Mouse (Mus musculus) ES-Bruce4 (cell line): ENCODE data around the gene Apon. TPM values are rescaled to one million over a fixed set of nuclear protein-coding genes. Genes with fewer than 3 reads are reported as not detected.
"Not testable (repeated sequence)": the region's sequence is repeated elsewhere in the genome, so short reads cannot be mapped to it uniquely, and the experiment has no call there.

Experiments
- H3K27ac ChIP-seq: 2 replicates; pipeline ENCODE4 v1.5.1; 2012; ENCODE audit warnings: low read length, inconsistent platforms; ENCODE audit not compliant: insufficient read depth
- H3K27me3 ChIP-seq: 2 replicates; pipeline ENCODE4 v1.6.1; 2012; ENCODE audit warnings: mild to moderate bottlenecking, low read length, inconsistent platforms; ENCODE audit not compliant: control insufficient read depth, poor library complexity, insufficient read depth, severe bottlenecking
- H3K36me3 ChIP-seq: 2 replicates; pipeline ENCODE4 v1.6.1; 2012; ENCODE audit warnings: inconsistent platforms, mild to moderate bottlenecking, low read length, moderate library complexity; ENCODE audit not compliant: control insufficient read depth, poor library complexity, insufficient read depth, severe bottlenecking
- H3K4me1 ChIP-seq: one replicate; pipeline ENCODE4 v1.8.1; 2011; ENCODE audit warnings: low read length; ENCODE audit not compliant: control insufficient read depth, insufficient read depth
- H3K4me3 ChIP-seq: 2 replicates; pipeline ENCODE4 v1.5.1; 2011; ENCODE audit warnings: low read depth, mild to moderate bottlenecking, low read length
- H3K9ac ChIP-seq: 2 replicates; pipeline ENCODE4 v1.6.1; 2012; ENCODE audit warnings: low read depth, mild to moderate bottlenecking, inconsistent platforms; ENCODE audit not compliant: poor library complexity, severe bottlenecking
- H3K9me3 ChIP-seq: replicated peaks from 2 replicates; pipeline ENCODE4 v1.6.1; 2012; ENCODE audit warnings: mild to moderate bottlenecking, low read length, inconsistent platforms; ENCODE audit not compliant: control insufficient read depth, poor library complexity, insufficient read depth, severe bottlenecking
- CTCF ChIP-seq: IDR thresholded peaks from one replicate; pipeline ENCODE4 v1.8.1; 2011; ENCODE audit warnings: low read depth, low read length
- EP300 ChIP-seq: IDR thresholded peaks from 2 replicates; pipeline ENCODE4 v1.6.1; 2011; ENCODE audit warnings: low read depth, low read length; ENCODE audit not compliant: insufficient read depth
- POLR2A ChIP-seq: IDR thresholded peaks from one replicate; pipeline ENCODE4 v1.8.1; 2011; ENCODE audit warnings: low read length; ENCODE audit not compliant: insufficient read depth
- polyA plus RNA-seq: library from polyadenylated mRNA; stranded (reverse); fragments of >200 nt; gene quantifications from 2 replicates; pipeline ENCODE4 v1.2.4, GENCODE M21; 2011; ENCODE audit warnings: low read depth; ENCODE audit not compliant: missing spikeins, insufficient read depth, insufficient read length

Gene Apon
- polyA plus RNA-seq, 1 experiment, result 0.43 TPM

- Histone ChIP-seq H3K36me3 (no peaks in the 10 kb centered on the region), H3K4me1 (peaks cover 1% of the 10 kb centered on the region), H3K27ac (no peak overlapping the region), H3K9ac (no peak overlapping the region), H3K9me3 (no peaks in the 10 kb centered on the region), H3K27me3 (no peaks in the 10 kb centered on the region), H3K4me3 (no peak overlapping the region)
- TF ChIP-seq EP300 (no peak), POLR2A (no peak), CTCF (no peak)
These were observed 9.8 kb downstream of the Apon start for GRCm38 (mm10) chr10:128263393-128264310.

DNA sequence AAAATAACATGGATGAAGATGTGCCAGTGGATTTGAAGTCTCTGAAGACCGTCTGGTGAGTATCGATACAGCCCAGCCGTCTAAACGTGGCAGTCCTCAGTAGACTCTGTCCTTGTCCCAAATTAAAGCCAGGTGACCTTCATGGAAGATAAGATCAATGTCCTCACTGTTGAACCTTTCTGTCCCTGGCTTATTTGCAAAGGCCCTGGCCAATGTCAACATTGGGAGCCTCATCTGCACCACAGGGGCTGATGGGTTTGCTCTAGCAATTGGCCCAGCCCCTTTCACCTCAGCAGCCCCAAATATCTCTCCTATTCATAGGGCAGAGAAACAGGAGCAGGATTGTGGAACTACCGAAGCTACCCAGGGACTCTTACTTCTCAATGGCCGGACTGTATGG is 14.5 kb downstream of the Apon start, which contains the start of gene Apof:
Apof (plus strand) TSS at position 301 of the 400 bp plus-strand sequence.
- Histone ChIP-seq H3K36me3 (no peaks in the 10 kb centered on the region), H3K9ac (no peak within 1 kb of the TSS), H3K9me3 (no peaks in the 10 kb centered on the region), H3K4me3 (no peak within 1 kb of the TSS), H3K4me1 (no peaks in the 10 kb centered on the region), H3K27me3 (no peaks in the 10 kb centered on the region), H3K27ac (no peak within 1 kb of the TSS)
- TF ChIP-seq POLR2A (no peak), EP300 (no peak), CTCF (no peak)

- Histone ChIP-seq H3K9me3 (no peaks in the 10 kb centered on the region), H3K4me1 (no peaks in the 10 kb centered on the region), H3K9ac (no peak overlapping the region), H3K36me3 (no peaks in the 10 kb centered on the region), H3K4me3 (no peak overlapping the region), H3K27ac (no peak overlapping the region), H3K27me3 (no peaks in the 10 kb centered on the region)
- TF ChIP-seq POLR2A (no peak), EP300 (no peak), CTCF (no peak)
These were observed 15.5 kb downstream of the Apon start for GRCm38 (mm10) chr10:128269206-128269910.

GRCm38 (mm10) chr10:128270287-128270841 is 16.5 kb downstream of the Apon start, which contains the start of gene Stat2:
Stat2 (plus strand) TSS chr10:128270559.
- H3K36me3 ChIP-seq, result no peaks in the 10 kb centered on the region
- peak within 1 kb of the TSS; percentile 87 for H3K9ac ChIP-seq
- no peaks in the 10 kb centered on the region for H3K4me1 ChIP-seq
- 0 out of 2 replicates have a peak within 1 kb of the TSS, but pooled peaks have one; percentile 13 for H3K27ac ChIP-seq
- H3K27me3 ChIP-seq, result no peaks in the 10 kb centered on the region
- H3K4me3 ChIP-seq, result peak within 1 kb of the TSS; percentile 99
- H3K9me3 ChIP-seq, result no peaks in the 10 kb centered on the region
- peak; percentile 6 for TF ChIP-seq POLR2A
- no peak for TF ChIP-seq EP300

DNA sequence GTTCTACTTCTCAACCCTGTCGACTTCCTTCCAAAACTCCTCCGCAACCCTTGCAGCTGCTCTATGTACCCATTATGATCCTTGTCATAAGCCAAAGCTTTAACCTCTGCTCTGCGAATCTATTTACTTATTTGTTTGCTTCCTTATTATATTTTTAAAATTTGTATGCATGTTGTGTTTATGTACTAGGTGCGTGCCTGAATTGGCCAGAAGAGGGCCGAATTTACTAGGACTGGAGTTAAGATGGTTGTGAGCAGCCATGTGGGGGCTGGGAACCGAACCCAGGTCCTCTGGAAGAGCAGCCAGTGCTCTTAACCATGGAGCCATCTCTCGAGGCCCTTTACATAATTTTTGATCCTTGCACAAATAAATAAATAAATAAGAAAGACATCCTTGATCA is 17.0 kb downstream of the Apon start:
- Histone ChIP-seq H3K27me3 (no peaks in the 10 kb centered on the region), H3K4me3 (peak overlapping the region; percentile 99), H3K36me3 (no peaks in the 10 kb centered on the region), H3K9me3 (no peaks in the 10 kb centered on the region), H3K9ac (peak overlapping the region; percentile 87), H3K27ac (0 out of 2 replicates have a peak overlapping the region, but pooled peaks have one; percentile 13), H3K4me1 (no peaks in the 10 kb centered on the region)
- TF ChIP-seq POLR2A, result no peak
- TF ChIP-seq CTCF, result no peak
- TF ChIP-seq EP300, result no peak

DNA sequence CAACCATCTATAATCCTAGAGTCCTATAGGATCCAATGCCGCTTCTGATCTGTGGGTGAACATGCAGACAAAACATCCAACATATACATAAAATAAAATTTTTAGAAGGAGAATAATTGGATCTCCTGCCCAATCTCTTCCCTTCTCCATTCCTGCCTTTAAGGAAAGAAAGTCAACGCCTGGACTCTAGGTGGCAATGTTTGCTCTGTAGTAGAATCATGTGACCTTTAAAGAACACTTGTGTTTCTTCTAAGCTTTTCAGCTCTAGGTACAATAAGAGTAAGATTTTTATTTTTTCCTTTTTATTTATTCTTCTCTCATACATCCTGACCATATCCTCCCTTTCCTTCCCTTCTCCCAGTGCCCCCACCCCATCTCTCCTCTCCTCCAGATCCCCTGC is 18.0 kb downstream of the Apon start:
- TF ChIP-seq CTCF (no peak), EP300 (no peak), POLR2A (no peak)
- H3K27me3 ChIP-seq, result no peaks in the 10 kb centered on the region

DNA sequence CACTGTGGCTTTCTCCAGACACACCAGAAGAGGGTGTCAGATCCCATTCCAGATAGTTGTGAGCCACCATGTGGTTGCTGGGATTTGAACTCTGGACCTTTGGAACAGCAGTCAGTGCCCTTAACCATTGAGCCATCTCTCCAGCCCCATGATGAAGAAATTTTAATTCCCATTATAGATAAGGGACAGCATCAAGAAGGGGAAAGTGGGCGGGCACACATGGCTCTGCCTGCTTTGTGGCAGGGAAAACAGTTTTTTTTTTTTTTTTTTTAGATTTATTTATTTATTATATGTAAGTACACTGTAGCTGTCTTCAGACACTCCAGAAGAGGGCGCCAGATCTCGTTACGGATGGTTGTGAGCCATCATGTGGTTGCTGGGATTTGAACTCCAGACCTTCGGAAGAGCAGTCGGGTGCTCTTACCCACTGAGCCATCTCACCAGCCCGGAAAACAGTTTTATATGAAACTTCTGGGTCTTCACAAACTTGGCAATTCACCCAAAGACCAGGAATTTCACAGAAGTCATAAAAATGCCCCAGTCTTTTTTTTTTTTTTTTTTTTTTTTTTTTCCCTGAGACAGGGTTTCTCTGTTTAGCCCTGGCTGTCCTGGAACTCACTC is 19.0 kb downstream of the Apon start:
- not testable (repeated sequence) for H3K27me3 ChIP-seq, H3K9me3 ChIP-seq, H3K9ac ChIP-seq, H3K4me3 ChIP-seq, H3K4me1 ChIP-seq, H3K27ac ChIP-seq, H3K36me3 ChIP-seq

More for the DNA sequence above, 18.0 kb downstream of the Apon start:
- Histone ChIP-seq H3K4me3 (no peak overlapping the region), H3K36me3 (no peaks in the 10 kb centered on the region; the same call in 1 of the 2 replicates), H3K27ac (no peak overlapping the region), H3K9ac (no peak overlapping the region), H3K9me3 (no peaks in the 10 kb centered on the region), H3K4me1 (no peaks in the 10 kb centered on the region)

DNA sequence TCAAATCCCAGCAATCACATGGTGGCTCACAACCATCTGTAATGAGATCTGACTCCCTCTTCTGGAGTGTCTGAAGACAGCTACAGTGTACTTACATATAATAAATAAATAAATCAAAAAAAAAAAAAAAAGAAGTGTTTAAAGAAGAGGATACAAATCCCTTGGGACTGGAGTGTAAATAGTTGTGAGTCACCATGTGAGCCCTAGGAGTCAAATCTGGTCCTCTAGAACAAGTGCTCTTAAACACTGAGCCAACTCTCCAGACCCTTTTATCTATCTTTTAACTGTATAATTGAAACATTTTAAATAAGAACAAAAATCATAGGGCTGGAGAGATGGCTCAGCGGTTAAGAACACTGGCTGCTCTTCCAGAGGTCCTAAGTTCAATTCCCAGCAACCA is 21.5 kb downstream of the Apon start:
- not testable (repeated sequence) for H3K9ac ChIP-seq, H3K27ac ChIP-seq, H3K4me3 ChIP-seq, H3K4me1 ChIP-seq, H3K9me3 ChIP-seq, H3K27me3 ChIP-seq
- peaks cover 13% of the 10 kb centered on the region for H3K36me3 ChIP-seq
